Mouse (Mus musculus): ENCODE measurements around the gene Edem3.

Gene Edem3

GRCm38 (mm10) chr1:151864326-151864725 lies 109.2 kb downstream of the Edem3 start:
- no peak for DNase-seq (ENCODE audit: low read depth)
